Mouse (Mus musculus) intestine, embryonic 16.5 days (tissue): ENCODE measurements around the gene Bcl9l. TPM values are rescaled to one million over a fixed set of nuclear protein-coding genes. Genes with fewer than 3 reads are reported as not detected.

Source experiments
- ATAC-seq: fragments of 200-750 bp; cut with Nextera tagmentation; 2 replicates; pipeline ENCODE4 v1.8.0; 2017; ENCODE audit warnings: moderate TSS enrichment, moderate library complexity
- H3K27ac ChIP-seq: fragments of 300-500 bp; sonication (generic); 2 replicates; pipeline ENCODE4 v1.5.1; 2014; ENCODE audit warnings: mild to moderate bottlenecking, low read length
- H3K27me3 ChIP-seq: fragments of 300-500 bp; sonication (generic); replicated peaks from 2 replicates; pipeline ENCODE4 v1.6.1; 2014; ENCODE audit warnings: low read length, control low read depth, mixed read lengths; ENCODE audit not compliant: control insufficient read depth, insufficient read depth
- H3K36me3 ChIP-seq: fragments of 300-500 bp; sonication (generic); 2 replicates; pipeline ENCODE4 v1.6.1; 2014; ENCODE audit warnings: low read length, control low read depth; ENCODE audit not compliant: control insufficient read depth, insufficient read depth
- H3K4me1 ChIP-seq: fragments of 300-500 bp; sonication (generic); 2 replicates; pipeline ENCODE4 v1.6.1; 2014; ENCODE audit warnings: low read length, control low read depth, mixed read lengths; ENCODE audit not compliant: control insufficient read depth, insufficient read depth
- H3K4me2 ChIP-seq: fragments of 300-500 bp; sonication (generic); 2 replicates; pipeline ENCODE4 v1.6.1; 2014; ENCODE audit warnings: low read depth, low read length, control low read depth
- H3K4me3 ChIP-seq: fragments of 300-500 bp; sonication (generic); 2 replicates; pipeline ENCODE4 v1.5.1; 2014; ENCODE audit warnings: mild to moderate bottlenecking, low read length
- H3K9ac ChIP-seq: fragments of 300-500 bp; sonication (generic); 2 replicates; pipeline ENCODE4 v1.6.1; 2014; ENCODE audit warnings: low read depth, low read length
- H3K9me3 ChIP-seq: fragments of 300-500 bp; sonication (generic); 2 replicates; pipeline ENCODE4 v1.6.1; 2016; ENCODE audit warnings: low read length, control low read depth; ENCODE audit not compliant: control insufficient read depth
- WGBS: fragments of 180-500 bp; shearing (Covaris S2); extraction: QIAGEN DNeasy Blood & Tissue Kit; methylation state at CpG from one replicate; pipeline ENCODE4 v1.1.7; 2014; 5-methylcytosine and 5-hydroxymethylcytosine counted together
- polyA plus RNA-seq: library from polyadenylated mRNA; unstranded; fragments of >200 nt; fragmentation: Nextera tagmentation; extraction: Ambion mirVana; gene quantifications from 2 replicates; pipeline ENCODE4 v1.2.1, GENCODE M21; 2015

Bcl9l gene
- polyA plus RNA-seq, 1 experiment from 2014 or later, result 5.1 TPM

DNA sequence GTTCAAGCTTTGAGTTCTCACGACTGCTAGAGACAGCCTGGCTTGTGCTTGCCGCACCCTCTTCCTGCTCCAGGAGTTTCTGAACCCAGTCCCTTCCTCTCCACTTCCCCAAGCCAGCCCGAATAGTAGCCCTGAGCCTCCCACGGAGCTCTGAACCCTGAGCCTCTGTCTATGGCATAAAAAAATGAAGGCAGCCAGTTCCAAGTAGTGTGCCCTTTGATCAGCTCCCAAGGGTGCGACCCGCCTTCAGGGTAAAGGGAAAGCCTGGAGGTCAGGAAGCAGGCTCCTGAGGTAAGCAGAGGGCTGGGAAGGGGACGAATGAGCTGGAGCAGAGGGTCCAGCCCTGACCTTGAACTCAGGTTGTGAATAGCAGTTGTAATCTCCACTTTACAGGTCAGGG is 14.4 kb upstream of the Bcl9l start:
- Histone ChIP-seq H3K36me3 (no peaks in the 10 kb centered on the region), H3K4me2 (no peak overlapping the region), H3K9me3 (no peaks in the 10 kb centered on the region), H3K27me3 (no peaks in the 10 kb centered on the region), H3K27ac (no peak overlapping the region), H3K4me3 (no peak overlapping the region), H3K9ac (no peak overlapping the region), H3K4me1 (no peaks in the 10 kb centered on the region)
- WGBS, result 40% methylated on average over 7 of the region's 7 CpGs
- ATAC-seq, result peak; percentile 73

DNA sequence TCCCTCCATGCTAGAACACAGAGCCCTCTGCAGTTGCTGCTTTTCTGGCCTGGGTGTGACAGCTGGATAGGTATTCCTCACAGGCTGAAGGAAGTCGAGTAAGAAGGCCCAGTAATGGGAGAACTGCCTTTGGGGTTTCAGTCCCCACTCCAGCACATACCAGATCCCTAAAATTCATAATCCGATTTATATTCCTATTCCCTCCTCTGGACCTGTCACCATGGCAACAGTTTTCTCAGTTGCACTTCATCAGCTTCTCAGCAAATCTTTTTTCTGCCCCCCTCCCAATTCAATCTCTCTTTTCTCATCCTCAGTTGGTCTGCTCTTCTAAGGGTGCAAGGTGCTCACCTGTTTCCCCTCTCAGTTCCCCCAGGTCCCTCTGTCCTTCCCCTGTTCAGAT is 13.8 kb upstream of the Bcl9l start:
- Histone ChIP-seq H3K4me3 (no peak overlapping the region), H3K4me2 (no peak overlapping the region), H3K27me3 (no peaks in the 10 kb centered on the region), H3K4me1 (no peaks in the 10 kb centered on the region), H3K9me3 (no peaks in the 10 kb centered on the region), H3K27ac (no peak overlapping the region), H3K9ac (no peak overlapping the region), H3K36me3 (no peaks in the 10 kb centered on the region)
- 55% methylated on average over 2 of the region's 2 CpGs for WGBS
- no peak for ATAC-seq

DNA sequence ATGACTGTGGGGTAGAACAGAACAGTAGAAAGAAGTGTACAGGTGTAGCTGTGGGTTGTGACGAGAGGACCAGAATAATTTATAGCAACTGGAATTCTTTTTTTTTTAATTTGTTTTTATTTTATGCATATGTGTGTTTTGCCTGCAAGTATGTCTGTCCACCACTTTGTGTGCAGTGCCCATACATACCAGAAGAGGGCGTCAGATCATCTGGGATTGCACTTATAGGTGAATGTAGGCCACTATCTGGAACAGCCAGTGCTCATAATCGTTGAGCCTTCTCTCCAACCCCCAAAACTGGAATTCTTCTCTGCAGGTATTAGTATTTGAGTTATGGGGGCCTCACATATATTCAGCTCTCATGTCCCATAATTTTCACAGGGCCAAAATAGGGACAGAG is 9.4 kb upstream of the Bcl9l start:
- H3K4me3 ChIP-seq, result no peak overlapping the region
- H3K9me3 ChIP-seq, result no peaks in the 10 kb centered on the region
- H3K4me2 ChIP-seq, result no peak overlapping the region
- H3K36me3 ChIP-seq, result no peaks in the 10 kb centered on the region
- no peak overlapping the region for H3K9ac ChIP-seq
- peaks cover 10% of the 10 kb centered on the region for H3K4me1 ChIP-seq
- no peak overlapping the region for H3K27ac ChIP-seq
- 66% methylated on average over 3 of the region's 3 CpGs for WGBS
- no peaks in the 10 kb centered on the region for H3K27me3 ChIP-seq
- ATAC-seq, result no peak

DNA sequence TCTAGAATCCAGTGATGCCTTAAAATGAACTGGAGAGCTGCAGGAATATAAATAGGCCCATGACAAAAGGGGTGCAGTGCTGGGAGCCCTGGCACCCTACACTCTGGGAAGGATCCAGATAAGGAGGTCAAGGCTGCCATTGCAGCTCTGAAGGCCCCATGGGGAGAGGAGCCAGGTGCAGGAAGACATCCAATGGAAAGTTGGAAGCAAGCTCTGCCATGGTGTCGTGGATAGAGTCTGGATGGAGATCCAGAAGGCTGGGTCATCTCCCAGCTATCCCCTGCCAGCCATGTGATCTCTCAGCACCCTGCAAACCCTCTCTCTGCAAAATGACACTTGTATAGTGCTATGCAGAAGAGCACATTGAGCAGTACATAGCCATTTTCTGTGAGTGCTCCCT is 8.3 kb upstream of the Bcl9l start:
- H3K9me3 ChIP-seq, result no peaks in the 10 kb centered on the region
- no peaks in the 10 kb centered on the region for H3K36me3 ChIP-seq
- 26% methylated on average over 1 of the region's 1 CpGs for WGBS
- no peak for ATAC-seq
- H3K27ac ChIP-seq, result no peak overlapping the region
- peaks cover 10% of the 10 kb centered on the region for H3K4me1 ChIP-seq
- H3K9ac ChIP-seq, result no peak overlapping the region
- H3K27me3 ChIP-seq, result no peaks in the 10 kb centered on the region
- H3K4me2 ChIP-seq, result no peak overlapping the region
- no peak overlapping the region for H3K4me3 ChIP-seq

DNA sequence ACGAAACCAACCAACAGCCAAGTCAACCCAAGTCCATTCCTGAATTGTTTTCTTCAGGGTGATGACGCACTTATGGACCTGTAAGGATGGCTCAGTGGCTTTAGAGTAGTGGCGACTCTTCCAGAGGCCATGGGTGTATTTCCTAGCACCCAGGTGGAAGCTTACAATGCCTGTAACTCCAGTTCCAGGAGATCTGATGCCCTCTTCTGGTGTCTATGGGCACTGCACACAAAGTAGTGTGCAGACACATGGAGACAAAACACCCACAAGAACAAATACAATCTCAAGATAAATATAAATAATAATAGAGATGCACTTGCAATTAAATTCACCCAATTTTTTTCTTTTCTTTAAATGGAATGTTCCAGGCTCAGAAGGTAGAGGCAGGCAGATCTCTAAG is 6.7 kb upstream of the Bcl9l start:
- Histone ChIP-seq H3K4me1 (peaks cover 15% of the 10 kb centered on the region), H3K9ac (no peak overlapping the region), H3K4me3 (no peak overlapping the region), H3K27ac (no peak overlapping the region), H3K27me3 (no peaks in the 10 kb centered on the region), H3K36me3 (no peaks in the 10 kb centered on the region), H3K9me3 (no peaks in the 10 kb centered on the region), H3K4me2 (no peak overlapping the region)
- no peak for ATAC-seq
- WGBS, result 95% methylated on average over 3 of the region's 3 CpGs

DNA sequence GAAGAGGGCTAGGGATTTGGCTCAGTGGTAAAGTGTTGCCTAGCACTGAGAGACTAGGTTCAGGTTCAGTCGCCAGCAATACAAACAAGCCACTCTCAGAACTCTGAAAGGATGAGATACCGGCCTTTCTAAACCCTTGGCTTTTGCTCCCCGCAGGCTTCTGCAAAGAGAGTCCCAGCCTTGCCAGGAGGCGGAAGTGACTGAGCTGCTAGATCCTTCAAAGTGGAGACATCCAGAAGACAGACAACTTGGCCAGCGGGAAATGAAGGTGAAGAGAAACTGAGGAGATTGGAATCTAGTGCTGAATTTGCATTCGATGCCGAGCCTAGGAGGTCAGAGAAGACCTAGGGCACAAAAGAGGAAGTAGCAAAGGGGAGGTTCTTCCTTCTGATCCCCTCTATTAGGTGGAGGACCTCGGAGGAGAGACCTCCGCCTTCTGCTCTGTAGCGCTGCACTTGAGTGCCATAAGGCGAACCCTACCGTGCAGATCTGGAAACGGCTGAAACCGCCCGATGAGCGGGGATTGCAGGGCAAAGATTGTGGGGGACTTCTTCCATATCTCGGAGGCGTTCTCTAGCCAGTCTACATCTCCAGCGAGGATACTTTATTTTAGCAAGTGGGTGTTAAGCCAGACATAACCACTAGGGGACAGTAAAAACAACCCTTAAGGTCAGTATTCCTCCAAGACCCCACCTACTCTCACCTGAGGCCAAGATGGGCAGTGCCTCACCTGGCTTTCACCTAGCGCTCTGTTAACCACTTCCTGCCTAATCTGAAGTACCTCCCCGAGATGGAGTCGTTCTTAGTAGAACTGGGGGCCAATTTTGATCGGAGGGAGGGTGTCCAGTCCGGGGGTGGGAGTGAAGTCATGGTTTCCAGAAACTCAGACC is 5.0 kb upstream of the Bcl9l start:
- Histone ChIP-seq H3K4me2 (peak overlapping the region; percentile 83), H3K9me3 (no peaks in the 10 kb centered on the region), H3K4me3 (peak overlapping the region; percentile 77), H3K9ac (peak overlapping the region; percentile 94), H3K27me3 (no peaks in the 10 kb centered on the region), H3K36me3 (no peaks in the 10 kb centered on the region), H3K4me1 (peaks cover 19% of the 10 kb centered on the region), H3K27ac (peak overlapping the region; percentile 98)
- peak; percentile 37 for ATAC-seq
- WGBS, result 6% methylated on average over 24 of the region's 24 CpGs

DNA sequence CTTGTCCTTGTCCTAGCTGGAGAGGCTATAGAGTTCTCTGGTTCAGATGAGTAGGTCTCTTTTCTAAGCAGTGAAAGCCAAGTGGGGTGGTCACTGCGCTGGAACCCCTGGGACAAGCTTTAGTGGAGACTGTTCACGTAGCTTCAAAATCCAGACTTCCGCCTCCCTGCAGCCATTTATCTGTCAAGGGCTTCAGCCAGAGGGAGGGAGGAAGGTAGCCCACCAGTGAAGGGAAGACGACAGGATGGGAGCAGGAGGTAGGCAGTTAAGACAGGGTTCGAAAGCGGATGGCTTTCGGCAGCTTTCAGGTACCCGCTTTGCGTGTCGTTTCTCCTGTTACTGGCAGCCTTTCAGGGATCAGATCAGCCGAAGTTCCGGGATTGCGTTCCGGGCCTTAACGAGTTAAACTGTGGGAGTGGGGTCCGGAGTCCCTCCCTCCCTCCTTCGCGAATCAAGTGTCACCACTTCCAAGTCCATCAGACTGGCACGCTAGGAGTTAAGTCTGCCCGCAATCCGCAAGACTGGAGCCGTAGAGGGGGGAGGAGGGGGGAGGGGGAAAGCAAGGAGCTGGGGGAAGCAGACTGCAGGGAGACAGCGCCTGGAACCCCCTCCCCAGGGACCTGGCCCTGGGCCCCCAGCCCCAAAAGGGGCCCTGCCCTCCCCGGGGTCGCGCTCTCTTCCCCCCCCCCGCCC is 4.2 kb upstream of the Bcl9l start:
- peak overlapping the region; percentile 77 for H3K4me3 ChIP-seq
- peak; percentile 53 for ATAC-seq

DNA sequence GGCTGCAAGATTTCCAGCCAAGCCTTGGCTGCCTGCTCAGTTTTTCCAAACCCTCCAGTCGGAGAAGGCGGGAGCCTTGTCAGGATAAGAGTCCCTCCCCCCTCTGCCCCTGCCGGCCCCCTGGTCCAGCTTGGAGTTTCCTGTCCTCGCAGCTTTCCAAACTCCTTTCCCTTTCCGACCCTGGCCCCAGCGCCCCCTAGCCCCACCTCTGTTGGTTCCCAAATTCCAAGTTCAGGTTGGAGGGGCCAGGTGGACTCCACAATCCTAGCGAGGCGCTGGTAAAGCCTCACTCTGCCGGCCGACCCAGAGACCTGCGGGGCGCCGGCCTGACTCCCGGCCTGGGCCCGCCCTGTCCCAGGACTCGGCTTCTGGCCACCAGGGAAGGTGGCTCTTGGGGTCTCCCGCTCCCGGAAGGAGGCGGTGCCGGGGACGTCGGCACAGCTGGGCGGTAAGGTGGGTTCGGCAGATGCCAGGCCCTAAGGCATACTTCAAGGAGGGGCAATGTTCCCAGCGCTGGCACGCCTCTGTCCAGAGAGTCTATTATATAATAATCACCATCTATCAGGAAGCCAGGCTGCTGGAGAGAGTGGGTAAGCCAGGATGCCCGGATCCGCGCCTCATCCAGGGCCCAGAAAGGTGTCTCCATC is 3.5 kb upstream of the Bcl9l start:
- H3K27me3 ChIP-seq, result no peaks in the 10 kb centered on the region

More for the DNA sequence above, 4.2 kb upstream of the Bcl9l start:
- H3K9ac ChIP-seq, result peak overlapping the region; percentile 94
- no peaks in the 10 kb centered on the region for H3K27me3 ChIP-seq
- peak overlapping the region; percentile 83 for H3K4me2 ChIP-seq
- H3K4me1 ChIP-seq, result peaks cover 19% of the 10 kb centered on the region
- WGBS, result under 1% methylated on average over 24 of the region's 27 CpGs
- peak overlapping the region; percentile 98 for H3K27ac ChIP-seq
- no peaks in the 10 kb centered on the region for H3K9me3 ChIP-seq
- no peaks in the 10 kb centered on the region for H3K36me3 ChIP-seq

More for the DNA sequence above, 3.5 kb upstream of the Bcl9l start:
- H3K9me3 ChIP-seq, result no peaks in the 10 kb centered on the region
- H3K4me1 ChIP-seq, result peaks cover 22% of the 10 kb centered on the region
- WGBS, result under 1% methylated on average over 29 of the region's 29 CpGs
- H3K4me3 ChIP-seq, result peak overlapping the region; percentile 77
- H3K36me3 ChIP-seq, result no peaks in the 10 kb centered on the region
- H3K4me2 ChIP-seq, result peak overlapping the region; percentile 83
- H3K9ac ChIP-seq, result peak overlapping the region; percentile 94
- peak overlapping the region; percentile 98 for H3K27ac ChIP-seq
- ATAC-seq, result peak; percentile 50
